Mouse (Mus musculus): ENCODE data around the gene Myh10. TPM values are rescaled to one million over a fixed set of nuclear protein-coding genes. Genes with fewer than 3 reads are reported as not detected.

Gene Myh10
- polyA plus RNA-seq, 1 experiment from 2014 or later: 174 TPM

DNA sequence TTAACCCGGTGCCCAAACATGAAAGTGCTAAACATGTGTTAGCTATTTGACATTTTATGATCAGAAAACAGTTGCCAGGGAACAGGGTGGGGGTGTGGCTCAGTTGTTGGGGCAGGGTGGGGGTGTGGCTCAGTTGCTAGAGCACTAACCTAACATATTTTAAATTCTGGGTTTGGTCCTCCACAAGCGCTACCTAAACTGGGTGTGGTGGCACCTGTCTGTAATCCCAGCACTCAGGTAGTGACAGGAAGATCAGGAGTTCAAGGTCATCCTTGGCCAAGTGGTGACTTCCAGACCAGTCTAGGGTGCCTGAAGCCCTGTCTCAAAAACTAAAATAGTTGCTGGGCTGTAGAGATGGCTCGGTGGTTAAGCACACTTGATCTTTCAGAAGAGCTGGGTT, 17.3 kb upstream of the Myh10 start:
- Histone ChIP-seq H3K36me3 (replicated peaks) (no peaks in the 10 kb centered on the region), H3K27me3 (no peaks in the 10 kb centered on the region), H3K9ac (no peak overlapping the region), H3K4me1 (no peaks in the 10 kb centered on the region), H3K4me2 (no peak overlapping the region), H3K27ac (no peak overlapping the region), H3K9me3 (no peaks in the 10 kb centered on the region), H3K4me3 (replicated peaks) (no peak overlapping the region)
- 90% methylated on average over 3 of the region's 3 CpGs for WGBS
- ATAC-seq (ENCODE audit: low FRiP score): no peak

GRCm38 (mm10) chr11:68674643-68675042, 16.7 kb upstream of the Myh10 start:
- ATAC-seq (ENCODE audit: low FRiP score): no peak
- Histone ChIP-seq H3K4me2 (no peak overlapping the region), H3K27me3 (no peaks in the 10 kb centered on the region), H3K9me3 (no peaks in the 10 kb centered on the region), H3K9ac (no peak overlapping the region), H3K4me1 (no peaks in the 10 kb centered on the region), H3K27ac (no peak overlapping the region), H3K36me3 (replicated peaks) (no peaks in the 10 kb centered on the region), H3K4me3 (replicated peaks) (no peak overlapping the region)
- WGBS: 82% methylated on average over 3 of the region's 3 CpGs

DNA sequence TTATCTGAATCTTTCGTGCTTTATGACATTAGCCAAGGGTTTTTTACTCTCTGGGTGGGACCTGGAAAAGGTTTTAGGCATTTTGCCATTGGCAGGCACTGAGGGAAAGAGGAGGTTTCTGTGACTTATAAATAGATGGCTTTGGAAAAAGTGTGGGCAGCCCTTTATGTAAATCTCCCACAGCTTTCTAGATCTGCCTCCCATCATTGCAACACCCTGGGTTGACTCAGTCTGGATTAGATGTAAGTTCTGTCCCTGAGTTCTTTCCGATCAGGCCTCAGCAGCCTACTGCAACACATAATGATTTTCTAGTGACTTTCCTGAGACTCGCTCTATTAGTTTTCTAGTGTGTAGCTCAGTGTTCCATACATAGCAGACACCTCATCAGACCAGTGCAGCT, 16.1 kb upstream of the Myh10 start:
- WGBS: 88% methylated on average over 3 of the region's 3 CpGs
- Histone ChIP-seq H3K36me3 (replicated peaks) (no peaks in the 10 kb centered on the region), H3K9ac (no peak overlapping the region), H3K4me1 (no peaks in the 10 kb centered on the region), H3K4me3 (replicated peaks) (no peak overlapping the region), H3K4me2 (no peak overlapping the region), H3K27me3 (no peaks in the 10 kb centered on the region), H3K27ac (no peak overlapping the region), H3K9me3 (no peaks in the 10 kb centered on the region)
- ATAC-seq (ENCODE audit: low FRiP score): no peak

- Histone ChIP-seq H3K27ac (no peak overlapping the region), H3K27me3 (no peaks in the 10 kb centered on the region), H3K4me2 (no peak overlapping the region), H3K4me3 (replicated peaks) (no peak overlapping the region), H3K9me3 (no peaks in the 10 kb centered on the region), H3K4me1 (no peaks in the 10 kb centered on the region), H3K36me3 (replicated peaks) (no peaks in the 10 kb centered on the region), H3K9ac (no peak overlapping the region)
- ATAC-seq (ENCODE audit: low FRiP score): no peak
- 72% methylated on average over 3 of the region's 3 CpGs for WGBS
These were observed 10.0 kb upstream of the Myh10 start for GRCm38 (mm10) chr11:68681254-68681839.

DNA sequence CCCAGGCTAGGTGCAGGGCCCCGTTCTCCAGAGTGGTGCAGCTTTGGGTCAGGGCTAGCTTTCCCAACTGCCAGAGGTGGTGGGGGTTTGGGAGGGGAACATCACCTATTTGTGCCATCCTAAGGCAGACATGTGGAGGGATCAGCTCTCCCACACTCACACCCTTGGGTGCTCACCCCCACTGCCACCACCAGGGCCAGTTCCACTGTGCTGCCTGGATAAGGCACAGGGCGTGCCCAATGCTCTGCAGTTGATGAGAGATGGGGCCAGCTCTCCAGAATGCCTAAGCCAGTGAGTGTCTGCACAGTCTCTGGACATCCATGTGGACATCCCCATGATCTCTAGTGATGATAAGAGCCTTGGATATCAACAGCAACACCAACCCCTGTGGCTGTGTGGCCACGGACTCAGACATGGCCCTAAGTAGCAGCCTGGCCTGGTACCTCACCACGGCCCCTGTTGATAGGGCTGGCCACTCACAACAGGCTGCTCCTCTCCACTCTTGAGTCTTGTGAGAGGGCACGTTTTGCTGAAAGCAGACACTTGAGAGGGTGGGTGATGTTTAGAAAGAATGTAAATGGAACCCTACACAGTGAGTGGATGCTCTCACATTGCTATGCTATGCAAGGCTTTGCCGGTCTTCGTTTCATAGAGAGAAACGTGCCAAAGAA, 9.1 kb upstream of the Myh10 start:
- 80% methylated on average over 8 of the region's 8 CpGs for WGBS
- Histone ChIP-seq H3K4me1 (no peaks in the 10 kb centered on the region), H3K27ac (no peak overlapping the region), H3K36me3 (replicated peaks) (no peaks in the 10 kb centered on the region), H3K9ac (no peak overlapping the region), H3K9me3 (no peaks in the 10 kb centered on the region), H3K4me2 (no peak overlapping the region), H3K4me3 (replicated peaks) (no peak overlapping the region), H3K27me3 (no peaks in the 10 kb centered on the region)
- no peak for ATAC-seq (ENCODE audit: low FRiP score)

- H3K4me2 ChIP-seq: no peak overlapping the region
- H3K27ac ChIP-seq: no peak overlapping the region
- H3K36me3 ChIP-seq (replicated peaks): no peaks in the 10 kb centered on the region
- no peak for ATAC-seq (ENCODE audit: low FRiP score)
- no peak overlapping the region for H3K4me3 ChIP-seq (replicated peaks)
- H3K9me3 ChIP-seq: no peaks in the 10 kb centered on the region
- H3K27me3 ChIP-seq: no peaks in the 10 kb centered on the region
- WGBS: 91% methylated on average over 5 of the region's 5 CpGs
- H3K9ac ChIP-seq: no peak overlapping the region
- H3K4me1 ChIP-seq: peaks cover 2% of the 10 kb centered on the region; the same call in 1 of the 2 replicates
These were observed 5.4 kb upstream of the Myh10 start for GRCm38 (mm10) chr11:68686001-68686400.

DNA sequence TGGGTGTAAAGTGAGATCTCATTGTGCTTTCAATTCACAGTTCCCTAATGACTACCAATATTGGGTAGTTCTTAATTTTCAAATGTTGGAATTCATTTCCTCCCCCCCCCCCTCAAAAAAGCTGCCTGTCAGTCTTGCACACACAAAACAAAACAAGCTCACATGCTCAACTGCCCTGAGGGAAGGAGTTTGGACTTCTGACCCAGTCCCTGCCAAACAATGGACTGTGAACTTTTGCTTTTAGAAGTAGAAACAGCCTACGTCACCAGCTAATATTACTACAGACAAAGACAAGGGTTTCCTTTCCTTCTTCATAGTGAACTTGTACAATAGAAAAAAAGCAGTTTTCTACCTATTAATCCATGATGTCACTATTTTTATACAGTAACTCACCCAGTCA, 2.1 kb upstream of the Myh10 start:
- Histone ChIP-seq H3K36me3 (replicated peaks) (no peaks in the 10 kb centered on the region), H3K9me3 (no peaks in the 10 kb centered on the region), H3K27me3 (no peaks in the 10 kb centered on the region), H3K9ac (no peak overlapping the region), H3K4me2 (no peak overlapping the region), H3K27ac (no peak overlapping the region), H3K4me1 (peaks cover 10% of the 10 kb centered on the region), H3K4me3 (replicated peaks) (no peak overlapping the region)
- no peak for ATAC-seq (ENCODE audit: low FRiP score)
- 62% methylated on average over 1 of the region's 1 CpGs for WGBS

GRCm38 (mm10) chr11:68690465-68690864, 894 bp upstream of the Myh10 start:
- Histone ChIP-seq H3K9ac (no peak overlapping the region), H3K4me2 (no peak overlapping the region), H3K4me3 (replicated peaks) (no peak overlapping the region), H3K9me3 (no peaks in the 10 kb centered on the region), H3K36me3 (replicated peaks) (no peaks in the 10 kb centered on the region), H3K27me3 (no peaks in the 10 kb centered on the region), H3K4me1 (peaks cover 18% of the 10 kb centered on the region), H3K27ac (no peak overlapping the region)
- ATAC-seq (ENCODE audit: low FRiP score): no peak
- 70% methylated on average over 5 of the region's 5 CpGs for WGBS

GRCm38 (mm10) chr11:68692010-68692692, 792 bp downstream of the Myh10 start:
- no peaks in the 10 kb centered on the region for H3K9me3 ChIP-seq
- H3K4me2 ChIP-seq: peak overlapping the region; percentile 78
- H3K9ac ChIP-seq: peak overlapping the region; percentile 97
- ATAC-seq (ENCODE audit: low FRiP score): 0 out of 2 replicates have a peak, but pooled peaks have one; percentile 1
- no peaks in the 10 kb centered on the region for H3K36me3 ChIP-seq (replicated peaks)
- H3K4me3 ChIP-seq (replicated peaks): peak overlapping the region; percentile 77
- H3K4me1 ChIP-seq: peaks cover 18% of the 10 kb centered on the region
- 1% methylated on average over 34 of the region's 34 CpGs for WGBS
- no peaks in the 10 kb centered on the region for H3K27me3 ChIP-seq
- peak overlapping the region; percentile 96 for H3K27ac ChIP-seq

DNA sequence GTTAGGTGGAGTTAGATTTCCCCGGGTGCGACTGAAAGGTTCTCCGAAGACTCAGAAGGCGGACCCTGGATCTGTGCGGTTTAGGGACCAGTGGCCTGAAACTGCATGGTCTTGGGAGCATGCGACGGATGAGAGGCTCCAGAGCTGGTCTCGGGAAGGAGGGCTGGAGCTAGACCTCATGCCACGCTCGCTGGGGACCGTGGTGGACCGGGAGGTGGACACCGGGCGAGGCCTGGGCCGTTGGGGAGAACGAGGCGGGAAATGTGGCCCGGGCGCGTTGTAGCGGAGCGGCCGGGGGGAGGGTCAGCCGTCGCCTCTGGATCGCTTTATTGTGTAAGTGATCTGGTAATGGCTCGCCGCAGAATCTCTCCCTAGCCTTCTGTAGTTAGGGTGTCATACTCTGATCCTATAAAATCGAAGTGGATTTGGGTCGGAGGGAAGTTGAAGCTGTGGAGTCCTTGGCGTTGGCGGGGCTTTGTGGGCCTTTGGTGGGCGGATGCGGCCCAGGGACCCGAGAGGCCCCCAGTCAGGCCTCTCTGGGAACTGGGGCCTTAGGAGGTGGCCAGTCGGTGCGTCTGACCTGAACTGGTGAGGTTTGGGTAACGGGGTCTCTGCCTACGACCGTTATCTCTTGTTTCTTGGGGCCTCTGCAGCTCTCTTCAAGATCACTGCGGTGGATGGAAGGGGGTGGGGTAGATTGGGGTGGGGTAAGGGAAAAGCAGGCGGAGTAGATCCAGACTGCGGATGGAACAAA, 1.5 kb downstream of the Myh10 start:
- peak overlapping the region; percentile 77 for H3K4me3 ChIP-seq (replicated peaks)
- WGBS: under 1% methylated on average over 43 of the region's 43 CpGs

DNA sequence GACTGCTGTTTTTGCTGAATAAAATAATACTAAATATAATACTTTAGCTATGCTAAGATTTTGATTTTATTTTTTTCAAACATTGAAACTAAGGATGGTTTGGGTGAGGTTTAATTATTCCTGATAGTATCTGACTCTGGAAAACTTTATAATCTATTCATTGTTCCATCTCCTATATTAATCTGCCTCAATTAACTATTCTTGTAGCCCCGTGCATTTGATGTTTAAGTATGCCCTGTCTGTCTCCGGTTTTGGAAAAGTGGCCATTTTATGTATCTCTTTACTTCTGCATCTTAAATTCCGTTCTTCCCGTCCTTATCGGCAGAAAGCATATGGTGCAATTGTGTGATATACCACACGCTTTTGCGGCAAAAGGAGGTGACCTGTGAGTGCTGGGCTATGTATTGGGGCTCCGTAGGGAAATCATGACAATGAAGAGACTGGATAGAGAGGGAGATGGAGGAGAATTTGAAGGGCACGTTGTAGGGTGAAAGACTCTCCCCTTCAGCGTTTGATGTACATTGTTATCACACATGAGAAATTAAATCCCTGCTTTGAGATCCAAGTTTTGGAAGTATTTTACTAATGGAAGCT, 2.2 kb downstream of the Myh10 start:
- 12% methylated on average over 10 of the region's 10 CpGs for WGBS
- peak overlapping the region; percentile 78 for H3K4me2 ChIP-seq
- no peaks in the 10 kb centered on the region for H3K27me3 ChIP-seq
- H3K27ac ChIP-seq: peak overlapping the region; percentile 96; the same call in 1 of the 2 replicates
- H3K9ac ChIP-seq: peak overlapping the region; percentile 97
- H3K36me3 ChIP-seq (replicated peaks): peaks cover 9% of the 10 kb centered on the region; the same call in 1 of the 2 replicates
- no peaks in the 10 kb centered on the region for H3K9me3 ChIP-seq
- H3K4me3 ChIP-seq (replicated peaks): peak overlapping the region; percentile 77
- ATAC-seq (ENCODE audit: low FRiP score): no peak
- peaks cover 18% of the 10 kb centered on the region for H3K4me1 ChIP-seq

More for the DNA sequence above, 1.5 kb downstream of the Myh10 start:
- H3K27me3 ChIP-seq: no peaks in the 10 kb centered on the region
- 0 out of 2 replicates have a peak, but pooled peaks cover 2% of the 10 kb centered on the region for H3K36me3 ChIP-seq (replicated peaks)
- ATAC-seq (ENCODE audit: low FRiP score): no peak
- peak overlapping the region; percentile 97 for H3K9ac ChIP-seq
- peaks cover 18% of the 10 kb centered on the region for H3K4me1 ChIP-seq
- H3K9me3 ChIP-seq: no peaks in the 10 kb centered on the region
- peak overlapping the region; percentile 96 for H3K27ac ChIP-seq
- peak overlapping the region; percentile 78 for H3K4me2 ChIP-seq

GRCm38 (mm10) chr11:68702370-68702769, 11.0 kb downstream of the Myh10 start:
- no peak overlapping the region for H3K9ac ChIP-seq
- H3K4me1 ChIP-seq: no peaks in the 10 kb centered on the region
- peaks cover 8% of the 10 kb centered on the region for H3K9me3 ChIP-seq
- H3K4me2 ChIP-seq: no peak overlapping the region
- WGBS: 94% methylated on average over 6 of the region's 6 CpGs
- ATAC-seq (ENCODE audit: low FRiP score): no peak
- H3K4me3 ChIP-seq (replicated peaks): no peak overlapping the region
- no peaks in the 10 kb centered on the region for H3K27me3 ChIP-seq
- H3K36me3 ChIP-seq (replicated peaks): peaks cover 78% of the 10 kb centered on the region
- H3K27ac ChIP-seq: no peak overlapping the region

All from forebrain, embryonic 12.5 days (tissue).